Mouse (Mus musculus) left cerebral cortex, postnatal 14 days (tissue): ENCODE measurements at regions not wholly inside any gene's neighbourhood (a gene's known extent, or its start where the extent isn't known, plus 50 kb on each side); places are given as distances from the start of the nearest gene placed in this dataset.
A peak's percentile ranks its signal among the peaks of the same experiment; 100 is the strongest.

Experiments used
- DNase-seq, 2 experiments: peaks; one replicate each; pipeline ENCODE4 v3.0.0; 2021 to 2022; ENCODE audit warnings: low spot score in 2 of 2, mixed read lengths in 1 of 2
- intact Hi-C: fragments of 180-260 bp; cut with DNase I; formaldehyde crosslinking; loops from one replicate; pipeline ENCODE4 v1.15.1; 2025

DNA sequence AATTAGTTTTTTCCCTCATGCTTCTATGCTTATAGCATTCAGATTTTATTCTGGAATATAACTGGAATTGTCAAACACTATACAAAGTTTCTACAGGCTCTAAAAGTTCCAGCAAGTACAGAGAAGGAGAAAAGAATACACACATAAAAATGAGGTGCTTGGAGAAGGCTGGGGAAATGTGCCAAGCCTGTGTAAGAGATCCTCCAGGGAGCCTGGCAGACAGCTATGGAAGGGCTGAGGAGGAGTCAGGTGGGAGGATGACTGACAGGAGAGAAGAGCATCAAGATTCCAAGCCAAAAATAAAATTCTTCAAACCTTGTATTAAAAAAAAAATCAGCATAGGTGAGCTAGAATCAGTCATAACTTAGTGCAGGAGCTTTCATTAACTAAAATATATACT, 1140.3 kb downstream of the Gm9008 start:
- peak; percentile 3 to 35 for DNase-seq

DNA sequence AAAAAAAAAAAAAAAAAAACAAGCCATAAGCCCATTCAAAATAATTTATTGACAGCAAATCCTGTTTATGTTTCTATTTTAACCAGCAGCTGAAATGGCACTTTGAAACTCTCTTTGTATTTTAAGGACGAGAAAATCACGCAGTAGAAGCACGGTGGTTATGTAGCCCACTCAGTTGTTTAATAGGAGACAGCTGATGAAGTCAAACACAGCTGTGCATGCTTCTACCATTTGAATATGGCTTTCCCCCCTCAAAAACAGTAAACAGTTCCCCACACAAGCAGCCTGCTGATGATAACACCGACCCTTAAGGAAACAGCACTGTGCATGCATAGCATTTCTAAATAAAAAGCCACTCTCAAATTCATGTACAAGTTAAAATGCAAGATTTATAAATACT, 1156.5 kb downstream of the Gm9008 start:
- no peak for DNase-seq
- intact Hi-C loops: no loop called here

More for the DNA sequence above, 1140.3 kb downstream of the Gm9008 start:
- intact Hi-C loops: no loop called here
